Mouse (Mus musculus): Measurements from ENCODE around the gene Rabggtb. TPM values are rescaled to one million over a fixed set of nuclear protein-coding genes. Genes with fewer than 3 reads are reported as not detected.

Gene Rabggtb
- total RNA-seq (2023): 10 to 100 TPM; 31.4 to 37.3 TPM

GRCm38 (mm10) chr3:153912546-153913509 lies at the start of gene Rabggtb:
Gene Rabggtb (minus strand): TSS chr3:153913009.

GRCm38 (mm10) chr3:153944335-153944990 lies 31.7 kb upstream of the Rabggtb start, which contains the start of gene Acadm:
Gene Acadm (minus strand): TSS chr3:153944632.

GRCm38 (mm10) chr3:153906136-153906871 lies 6.5 kb downstream of the Rabggtb start, which contains the start of gene Msh4:
Gene Msh4 (minus strand): TSS chr3:153906138.

Other genes starting within 250 kb of the Rabggtb start
- 1 to 10 TPM; 1.8 to 2.7 TPM for gene St6galnac3, start 187.8 kb downstream of the Rabggtb start, total RNA-seq (2023)
- not detected for gene Asb17, start 68.8 kb downstream of the Rabggtb start, total RNA-seq (2023)
- not detected for gene Msh4, start 6.9 kb downstream of the Rabggtb start, total RNA-seq (2023)
- gene Acadm, start 31.6 kb upstream of the Rabggtb start, total RNA-seq (2023): 10 to 100 TPM; 57.4 to 65.9 TPM
- under 1 TPM; 0.15 to 0.24 TPM for gene Slc44a5, start 60.4 kb upstream of the Rabggtb start, total RNA-seq (2023)